Mouse (Mus musculus) right cerebral cortex, postnatal 25 days (tissue): Measurements from ENCODE around the gene Gars.

Experiments used
- DNase-seq: peaks from one replicate; pipeline ENCODE4 v3.0.0; 2022

Gene Gars

GRCm38 (mm10) chr6:55038671-55039445, 1.1 kb downstream of the Gars start:
- no peak for DNase-seq

- DNase-seq, result no peak
Measured at GRCm38 (mm10) chr6:55039446-55039783, 1.6 kb downstream of the Gars start.

GRCm38 (mm10) chr6:55040031-55040430, 2.2 kb downstream of the Gars start:
- no peak for DNase-seq

GRCm38 (mm10) chr6:55043206-55043605, 5.4 kb downstream of the Gars start:
- DNase-seq, result no peak

GRCm38 (mm10) chr6:55044542-55044941, 6.7 kb downstream of the Gars start:
- DNase-seq, result no peak

- no peak for DNase-seq
Measured at GRCm38 (mm10) chr6:55045326-55045725, 7.5 kb downstream of the Gars start.

GRCm38 (mm10) chr6:55049186-55049585, 11.4 kb downstream of the Gars start:
- DNase-seq, result no peak

- DNase-seq, result no peak
Measured at GRCm38 (mm10) chr6:55054491-55054890, 16.7 kb downstream of the Gars start.

- DNase-seq, result no peak
Measured at GRCm38 (mm10) chr6:55057427-55057826, 19.6 kb downstream of the Gars start.

GRCm38 (mm10) chr6:55060241-55060825, 22.5 kb downstream of the Gars start:
- no peak for DNase-seq

- no peak for DNase-seq
Measured at GRCm38 (mm10) chr6:55061328-55061727, 23.5 kb downstream of the Gars start.

- DNase-seq, result no peak
Measured at GRCm38 (mm10) chr6:55062200-55062599, 24.4 kb downstream of the Gars start.

GRCm38 (mm10) chr6:55063793-55064476, 26.1 kb downstream of the Gars start:
- no peak for DNase-seq

GRCm38 (mm10) chr6:55064477-55064827, 26.6 kb downstream of the Gars start:
- DNase-seq, result no peak

- DNase-seq, result no peak
Measured at GRCm38 (mm10) chr6:55065903-55066302, 28.1 kb downstream of the Gars start.

GRCm38 (mm10) chr6:55076561-55077255, 38.9 kb downstream of the Gars start:
- DNase-seq, result no peak

GRCm38 (mm10) chr6:55081379-55081778, 43.6 kb downstream of the Gars start:
- no peak for DNase-seq

GRCm38 (mm10) chr6:55082261-55083051, 44.6 kb downstream of the Gars start:
- DNase-seq, result no peak

- no peak for DNase-seq
Measured at GRCm38 (mm10) chr6:55087355-55087754, 49.5 kb downstream of the Gars start.

GRCm38 (mm10) chr6:55090639-55091038, 52.8 kb downstream of the Gars start:
- no peak for DNase-seq

- no peak for DNase-seq
Measured at GRCm38 (mm10) chr6:55091396-55091795, 53.6 kb downstream of the Gars start.

- DNase-seq, result no peak
Measured at GRCm38 (mm10) chr6:55093431-55094146, 55.8 kb downstream of the Gars start.
